Mouse (Mus musculus) embryo, embryonic 10 days (tissue): ENCODE results near the gene 1110051M20Rik.

Source experiments
- DNase-seq: peaks from one replicate; pipeline ENCODE4 v3.0.0-alpha.2; 2015; ENCODE audit warnings: low spot score

1110051M20Rik gene

DNA sequence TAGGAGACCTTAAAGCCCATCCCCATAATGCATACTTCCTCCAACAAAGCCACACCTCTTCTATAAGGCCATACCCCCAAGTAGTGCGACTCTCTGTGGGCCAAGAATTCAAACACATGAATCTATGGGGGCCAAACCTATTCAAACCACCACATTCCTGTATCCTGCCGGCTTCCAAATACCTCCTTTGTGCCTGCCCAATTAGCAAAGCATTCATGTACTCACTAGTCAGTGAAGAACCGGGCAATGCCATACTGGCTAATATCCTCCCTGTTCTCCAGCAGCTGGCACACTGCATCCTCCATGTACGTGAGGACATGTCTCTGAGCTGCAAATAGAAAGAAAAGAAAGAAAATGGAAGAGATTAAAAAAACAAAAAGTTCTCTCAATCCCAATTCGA lies 22.9 kb downstream of the 1110051M20Rik start:
- DNase-seq: no peak

DNA sequence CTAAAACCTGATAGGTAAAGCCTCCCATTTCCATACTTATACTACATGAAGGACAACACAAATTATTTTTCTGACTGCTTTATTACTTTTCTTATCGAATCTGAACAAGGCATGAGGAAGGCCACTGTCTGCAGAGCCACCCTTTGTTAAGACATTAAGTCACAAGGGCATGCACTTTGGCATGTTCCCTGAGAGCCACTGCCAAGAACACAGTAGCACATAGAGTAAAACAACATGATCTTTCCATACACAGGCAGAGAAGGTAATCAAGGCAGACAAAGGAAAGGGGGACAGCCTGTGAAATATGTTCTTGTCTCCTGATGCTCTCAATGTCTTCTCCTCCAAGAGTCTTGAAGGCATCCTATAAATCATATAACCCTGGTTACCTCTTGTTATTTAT lies 30.7 kb downstream of the 1110051M20Rik start:
- no peak for DNase-seq

DNA sequence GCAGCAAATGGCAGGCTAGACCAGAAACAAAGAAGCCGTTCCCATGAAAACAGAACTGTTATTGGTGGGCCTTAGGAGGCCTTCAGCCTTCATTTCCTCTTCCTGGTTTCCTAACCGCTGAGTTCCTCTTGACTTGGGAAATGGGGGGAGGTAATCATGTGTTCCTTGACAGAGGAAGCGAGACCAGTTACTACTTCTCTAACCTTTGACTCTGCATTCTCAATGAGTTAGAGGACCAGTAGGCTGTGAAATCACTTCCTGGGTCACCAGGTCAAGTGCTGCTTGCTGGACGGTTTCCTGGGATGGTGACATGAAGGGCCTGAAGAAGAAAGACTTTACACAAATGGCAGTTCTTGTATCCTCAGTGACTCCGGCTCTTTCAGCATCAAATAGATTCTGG lies 32.1 kb downstream of the 1110051M20Rik start:
- DNase-seq: peak; percentile 54

DNA sequence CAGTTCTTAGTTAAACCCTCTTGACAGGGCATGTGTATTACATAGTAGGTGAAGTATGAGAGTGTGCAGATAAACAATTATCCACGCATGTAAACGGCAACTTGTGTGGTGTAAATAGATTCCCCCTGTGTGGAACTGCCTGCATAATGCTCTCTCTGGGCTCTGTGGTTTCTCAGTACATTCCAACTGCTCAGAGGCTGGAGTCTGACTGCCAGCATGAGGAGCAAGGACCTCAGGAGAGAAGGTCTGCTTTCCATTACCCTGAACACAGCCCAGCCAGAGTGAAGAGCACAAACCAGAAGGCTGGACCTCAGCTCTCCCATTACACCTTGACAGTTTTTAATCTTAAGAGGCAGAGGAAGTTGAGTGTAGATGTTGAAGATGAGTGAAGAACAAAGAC lies 33.0 kb downstream of the 1110051M20Rik start:
- peak; percentile 32 for DNase-seq

DNA sequence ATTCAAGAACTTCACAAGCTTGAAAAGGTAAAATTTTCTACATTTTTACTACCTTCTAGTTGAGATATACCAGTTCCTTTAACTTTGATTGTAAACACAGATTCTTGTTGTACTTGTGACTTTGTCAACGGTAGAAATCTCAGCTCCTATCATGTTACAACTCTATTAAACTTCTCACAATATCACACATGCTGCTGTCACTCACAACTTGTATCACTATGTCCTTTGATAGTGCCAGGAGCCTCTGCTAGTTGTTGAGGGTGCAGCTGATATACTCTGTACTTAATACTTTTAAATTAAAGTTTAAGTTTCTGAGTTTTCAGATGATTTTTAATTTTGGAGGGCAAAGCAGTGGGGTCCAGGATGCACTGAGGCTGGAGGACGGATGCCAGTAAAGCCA lies 36.5 kb downstream of the 1110051M20Rik start:
- no peak for DNase-seq

DNA sequence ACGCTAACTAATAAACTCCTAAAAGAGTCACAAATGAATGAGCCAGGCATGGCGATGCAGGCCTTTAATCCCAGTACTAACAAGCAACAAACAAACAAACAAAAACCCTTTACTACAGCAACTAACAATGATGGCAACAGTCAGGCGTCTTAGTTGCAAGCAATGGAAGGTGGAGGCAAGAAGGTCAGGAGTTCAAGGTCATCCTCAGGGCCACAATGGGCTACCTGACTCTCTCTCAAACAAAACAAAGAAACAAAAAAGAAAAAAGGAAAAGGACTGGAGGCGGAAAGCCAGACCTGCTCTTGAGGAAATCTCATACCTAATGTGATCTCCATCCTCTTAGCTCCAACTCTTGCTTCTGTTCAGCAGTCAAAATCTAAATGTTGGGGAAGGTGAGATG lies 39.4 kb downstream of the 1110051M20Rik start:
- no peak for DNase-seq

DNA sequence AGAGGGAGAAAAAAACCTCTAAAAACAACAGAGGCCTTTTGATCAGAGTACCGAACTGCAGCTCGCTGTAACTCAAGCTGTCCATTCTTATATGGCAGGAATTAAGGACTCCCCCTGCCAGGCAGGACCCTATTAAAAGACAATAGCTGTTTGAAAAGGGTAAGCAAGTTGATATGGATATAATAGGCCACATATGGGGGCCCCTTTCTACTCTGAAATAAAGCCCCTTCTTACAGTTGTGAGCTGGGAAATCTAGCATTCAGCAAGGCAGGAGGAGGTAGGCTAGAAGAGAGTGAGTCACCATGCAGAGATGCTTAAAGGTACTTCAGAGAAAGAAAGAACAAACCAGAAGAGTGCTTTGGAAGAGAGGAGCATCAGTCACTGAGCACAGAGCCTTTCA lies 44.8 kb downstream of the 1110051M20Rik start:
- DNase-seq: no peak

DNA sequence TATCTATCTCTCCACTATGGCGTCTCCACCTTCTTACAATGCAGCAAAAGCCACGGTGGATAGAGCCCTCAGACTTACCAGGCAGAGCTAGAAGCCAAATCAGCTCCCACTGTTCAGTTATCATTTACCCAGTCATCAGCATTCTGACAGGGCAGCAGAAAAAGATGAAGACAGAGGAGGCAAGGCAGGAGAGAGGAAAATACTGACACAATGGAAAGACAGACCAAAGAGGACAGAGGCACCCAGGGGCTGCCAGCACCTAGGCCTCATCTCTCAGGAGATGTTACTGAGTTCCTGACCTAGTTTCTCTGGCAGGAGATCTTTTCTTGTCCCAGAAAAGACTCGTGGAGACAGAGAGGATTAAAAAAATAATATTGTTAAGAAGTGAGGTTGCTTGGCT lies 45.3 kb downstream of the 1110051M20Rik start:
- no peak for DNase-seq

DNA sequence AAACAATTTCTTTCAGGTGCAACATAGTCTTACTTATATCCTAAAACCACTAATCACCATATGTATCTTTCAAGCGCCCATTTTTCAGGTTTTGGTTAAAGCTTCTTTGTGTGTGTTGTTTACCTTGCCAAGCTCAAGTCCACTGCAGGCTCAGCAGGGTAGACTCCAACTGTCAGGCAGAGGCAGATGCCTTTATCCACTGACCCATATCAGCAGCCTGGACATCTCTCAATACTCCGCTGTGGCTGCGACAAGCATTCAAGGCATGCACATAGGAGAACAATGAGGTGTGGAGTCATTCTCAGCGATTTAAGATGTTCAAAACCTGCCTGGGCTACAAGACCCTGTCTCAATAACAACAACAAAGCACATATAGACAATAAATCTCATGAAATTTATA lies 50.4 kb downstream of the 1110051M20Rik start:
- peak; percentile 17 for DNase-seq

DNA sequence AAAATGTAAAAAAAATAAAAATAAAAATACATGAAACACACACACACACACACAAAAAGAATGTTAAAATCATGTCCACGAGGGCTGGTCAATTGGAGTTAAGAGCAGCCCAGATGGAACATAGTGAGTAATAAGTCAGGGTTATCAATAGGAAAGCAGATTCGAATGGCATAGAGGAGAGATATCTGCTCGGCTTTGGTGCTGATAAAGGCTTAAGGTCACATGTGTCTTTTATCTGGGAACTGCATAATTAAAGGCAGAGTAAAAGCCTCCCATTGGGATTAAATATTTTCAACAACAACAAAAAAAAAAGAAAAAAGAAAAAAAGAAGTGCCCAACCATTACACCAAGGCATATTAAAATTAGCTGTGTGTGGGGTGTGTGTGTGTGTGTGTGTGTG lies 55.8 kb downstream of the 1110051M20Rik start:
- DNase-seq: no peak

DNA sequence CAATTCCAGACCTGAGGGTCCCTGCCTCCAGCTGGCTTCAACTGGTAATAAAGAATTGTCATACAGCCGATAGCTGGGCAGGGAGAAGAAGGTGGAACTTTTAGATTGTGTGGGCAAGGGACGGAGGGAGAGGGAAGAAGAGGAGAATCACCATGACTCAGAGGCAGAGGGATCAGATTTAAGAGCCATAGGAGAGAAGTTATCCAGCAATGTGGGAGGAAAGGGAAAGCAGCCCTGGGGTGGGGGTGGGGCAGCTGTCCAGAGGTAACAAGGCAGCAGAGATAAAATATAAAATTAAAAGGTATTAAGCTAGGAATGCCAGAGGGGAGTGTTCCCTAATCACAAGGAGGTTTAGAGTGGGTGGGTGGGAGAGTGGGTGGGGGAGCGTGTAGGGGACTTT lies 56.2 kb downstream of the 1110051M20Rik start:
- no peak for DNase-seq

DNA sequence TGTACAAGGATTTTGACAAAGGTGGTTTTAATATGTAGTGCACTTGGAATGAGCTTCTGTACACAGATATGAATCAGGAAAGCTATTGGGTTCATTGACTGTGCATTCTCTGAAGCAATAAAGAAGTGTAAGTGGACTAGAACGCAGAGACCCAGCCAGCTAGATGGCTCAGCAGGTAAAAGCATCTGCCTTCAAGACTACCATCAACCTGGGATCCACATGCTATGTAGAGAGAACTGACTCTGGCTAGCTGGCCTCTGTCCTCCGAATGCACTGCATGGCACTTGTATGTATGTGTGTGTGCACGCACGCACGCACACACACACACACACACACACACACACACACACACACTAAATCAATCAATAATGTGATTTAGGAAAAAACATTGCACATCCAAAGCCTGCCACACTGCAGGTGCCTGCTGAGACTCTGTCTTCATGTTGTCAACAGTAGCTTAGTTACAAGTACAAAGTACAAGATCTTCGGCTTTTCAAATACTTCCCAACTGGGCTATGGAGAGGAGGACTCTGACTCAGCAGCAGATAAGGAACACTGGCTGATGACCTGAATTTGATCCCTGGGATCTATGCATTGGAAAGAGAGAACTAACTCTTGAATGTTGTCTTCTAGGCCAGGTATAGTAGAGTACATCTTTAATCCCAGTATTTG lies 57.1 kb downstream of the 1110051M20Rik start:
- DNase-seq: no peak

DNA sequence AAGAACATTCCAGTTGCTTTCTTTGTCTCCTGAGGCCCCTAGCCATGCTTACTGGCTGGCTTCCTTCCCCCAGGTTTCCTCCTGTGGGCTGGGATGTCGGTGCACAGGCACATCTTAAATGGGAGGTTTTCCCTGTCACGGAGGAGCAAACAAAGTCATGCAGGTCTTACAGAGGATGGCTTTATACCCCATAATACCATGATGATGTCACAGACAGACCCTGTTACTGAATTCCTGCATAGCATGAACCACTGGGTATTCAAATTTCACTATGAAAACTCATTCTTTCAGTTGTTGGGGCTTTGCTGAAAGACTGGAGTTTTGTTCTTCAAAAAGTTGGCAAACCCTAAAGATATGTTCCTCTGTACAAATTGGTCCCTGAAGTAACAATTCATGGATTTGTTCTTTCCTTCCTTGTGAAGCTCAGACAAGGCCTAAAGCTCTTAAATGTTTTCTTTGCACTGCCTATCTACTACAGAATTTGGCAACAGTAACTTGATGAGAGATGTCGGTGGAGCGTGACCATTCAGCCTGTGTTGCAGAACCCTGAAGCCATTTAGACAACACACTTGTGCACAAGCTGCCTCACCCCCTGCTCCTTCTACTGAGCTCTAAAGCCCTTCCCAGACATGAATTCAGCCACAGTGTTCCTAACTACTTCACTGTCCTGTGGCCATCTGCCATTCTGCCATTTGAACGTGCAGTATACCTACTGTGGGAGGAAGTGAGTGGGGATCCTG lies 57.8 kb downstream of the 1110051M20Rik start:
- DNase-seq: no peak

DNA sequence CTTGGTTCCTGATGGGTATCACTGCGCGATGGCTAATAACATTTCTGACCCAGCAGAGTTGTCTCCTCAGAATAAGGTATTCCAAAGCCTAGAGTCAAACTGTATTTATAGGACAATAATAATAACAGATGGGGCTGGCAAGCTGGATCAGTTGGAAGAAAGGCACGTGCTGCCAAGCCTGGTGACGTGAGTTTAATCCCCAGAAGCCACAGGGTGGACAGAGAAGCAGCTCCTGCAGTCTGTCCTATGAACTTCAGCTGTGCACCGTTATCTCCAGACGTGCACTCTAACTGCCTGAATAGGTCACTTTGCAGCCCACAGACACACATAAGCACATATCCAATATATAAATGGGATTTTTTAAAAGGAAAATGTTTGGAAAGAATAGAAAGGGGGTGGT lies 61.2 kb downstream of the 1110051M20Rik start:
- no peak for DNase-seq

DNA sequence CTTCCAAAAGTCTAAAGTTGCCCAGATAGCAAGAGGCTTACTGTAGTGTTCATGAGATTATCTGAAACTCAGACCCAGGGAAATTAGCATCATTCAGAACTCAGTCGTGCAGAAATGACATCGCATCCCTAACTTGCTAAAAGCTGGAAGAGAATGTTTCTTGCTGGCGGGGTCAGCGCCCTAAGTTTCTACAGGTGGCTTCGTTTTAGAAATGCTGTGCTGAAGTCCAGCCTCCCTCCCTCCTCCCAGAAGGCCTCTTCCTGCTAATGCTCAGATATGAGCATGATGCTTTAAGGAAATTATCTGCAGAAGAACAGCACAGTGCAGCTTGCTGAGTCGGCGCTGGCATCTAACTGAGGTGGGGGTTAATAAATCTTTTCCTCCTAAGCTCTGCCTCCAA lies 67.5 kb downstream of the 1110051M20Rik start:
- DNase-seq: peak; percentile 28

DNA sequence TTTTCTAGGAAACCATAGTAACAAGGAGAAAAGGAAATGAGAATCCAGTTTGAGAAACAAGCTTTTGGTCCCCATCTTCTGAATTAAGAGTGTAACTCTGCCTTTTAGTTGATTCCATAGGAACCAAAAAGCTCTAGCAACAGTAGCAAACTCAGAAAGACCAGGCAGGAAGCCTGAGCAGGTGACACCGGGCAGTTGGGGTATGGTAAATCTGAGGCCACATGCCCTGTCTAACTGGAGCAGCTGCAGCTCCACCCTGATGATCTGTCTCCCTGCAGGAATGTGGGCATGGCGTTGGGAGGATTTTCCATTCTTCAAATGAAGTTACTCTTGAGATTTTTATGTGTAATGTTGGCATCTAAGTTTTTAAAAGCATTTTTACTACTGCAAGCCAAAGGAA lies 74.2 kb downstream of the 1110051M20Rik start:
- no peak for DNase-seq

DNA sequence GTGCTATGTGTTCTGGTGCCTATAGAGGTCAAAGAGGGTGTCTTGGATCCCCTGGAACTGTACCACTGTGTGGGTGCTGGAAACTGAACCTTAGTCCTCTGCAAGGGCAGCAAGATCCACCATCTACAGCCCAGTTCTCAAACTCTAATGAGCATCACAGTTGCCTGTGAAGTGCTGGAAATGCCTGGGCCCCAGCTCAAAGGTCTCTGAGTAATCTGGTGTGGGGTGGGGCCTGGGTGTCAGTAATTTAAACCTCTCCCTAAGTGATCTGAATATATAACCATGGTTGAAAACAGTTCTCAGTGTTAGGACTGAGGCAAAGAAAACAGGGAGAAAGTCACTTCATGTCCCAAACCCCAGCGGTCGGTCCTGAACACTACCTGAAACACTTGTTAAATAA lies 81.2 kb downstream of the 1110051M20Rik start:
- DNase-seq: no peak

DNA sequence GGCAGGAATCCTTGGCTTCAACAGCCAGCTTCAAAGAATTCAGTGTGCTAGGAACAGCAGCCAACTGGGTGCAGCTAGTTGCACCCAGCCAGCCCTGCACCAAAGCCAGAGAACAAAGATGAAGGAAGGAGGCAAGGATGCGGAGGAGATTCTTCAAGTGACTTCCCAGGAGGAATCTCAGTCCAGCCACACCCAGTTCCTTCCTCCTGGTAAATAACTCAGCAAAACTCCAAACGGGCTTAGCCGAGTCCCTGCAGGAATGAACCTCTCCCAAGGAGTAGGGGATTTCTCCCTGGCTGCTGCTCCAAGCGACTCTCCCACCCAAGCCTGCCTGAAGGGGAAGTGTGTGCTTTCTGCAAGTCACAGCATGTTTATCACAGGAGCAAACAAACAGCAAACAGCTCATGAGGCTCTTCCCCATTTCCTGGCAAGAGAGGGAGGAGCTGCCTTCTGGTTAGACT lies 83.4 kb downstream of the 1110051M20Rik start:
- DNase-seq: no peak

DNA sequence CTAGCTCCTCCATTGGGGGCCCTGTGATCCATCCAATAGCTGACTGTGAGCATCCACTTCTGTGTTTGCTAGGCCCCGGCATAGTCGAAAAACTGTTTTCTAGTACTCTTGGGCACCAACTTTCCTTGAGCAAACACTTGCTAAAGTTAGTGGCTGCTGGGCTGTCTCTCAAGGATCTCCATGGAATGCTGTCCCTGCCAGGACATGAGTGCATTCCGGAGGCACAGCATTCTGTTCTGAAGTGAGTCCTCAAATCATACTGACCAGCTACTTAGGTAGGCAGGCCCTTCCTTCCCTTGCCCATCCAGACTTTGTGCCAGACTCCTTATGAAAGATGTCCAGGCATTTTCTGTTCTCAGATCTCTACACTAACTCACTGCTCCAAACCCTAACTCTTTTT lies 88.7 kb downstream of the 1110051M20Rik start:
- DNase-seq: no peak

DNA sequence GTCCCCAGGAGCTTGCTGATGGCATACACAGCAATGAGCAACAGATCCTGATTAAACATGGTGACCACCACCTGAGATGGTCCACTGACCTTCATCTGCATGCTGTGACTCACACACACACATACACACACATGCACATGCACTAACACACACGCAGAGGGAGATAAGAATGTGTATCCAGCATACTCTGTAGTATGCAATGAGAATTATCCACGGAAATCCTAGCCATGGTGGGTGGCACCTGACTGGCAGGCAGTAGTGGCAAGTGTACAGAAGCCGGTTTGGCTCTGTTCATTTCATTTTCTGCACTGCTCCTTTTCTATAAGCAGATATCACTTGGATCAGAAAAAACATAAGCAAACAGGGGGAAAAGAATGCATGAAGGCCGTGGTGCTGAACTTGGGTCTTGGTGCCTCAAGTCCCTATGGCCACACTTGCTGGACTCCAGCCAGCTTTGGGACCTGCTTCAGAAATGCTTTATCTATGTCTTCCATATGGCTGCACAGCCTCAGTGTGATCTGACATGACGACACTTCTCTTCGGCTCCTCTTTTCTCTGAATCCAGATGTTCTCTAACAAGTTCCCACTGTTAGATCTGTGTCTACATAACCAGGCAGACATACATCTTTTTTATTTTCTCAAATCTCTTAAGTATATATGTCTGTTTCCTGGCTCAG lies 89.6 kb downstream of the 1110051M20Rik start:
- no peak for DNase-seq

DNA sequence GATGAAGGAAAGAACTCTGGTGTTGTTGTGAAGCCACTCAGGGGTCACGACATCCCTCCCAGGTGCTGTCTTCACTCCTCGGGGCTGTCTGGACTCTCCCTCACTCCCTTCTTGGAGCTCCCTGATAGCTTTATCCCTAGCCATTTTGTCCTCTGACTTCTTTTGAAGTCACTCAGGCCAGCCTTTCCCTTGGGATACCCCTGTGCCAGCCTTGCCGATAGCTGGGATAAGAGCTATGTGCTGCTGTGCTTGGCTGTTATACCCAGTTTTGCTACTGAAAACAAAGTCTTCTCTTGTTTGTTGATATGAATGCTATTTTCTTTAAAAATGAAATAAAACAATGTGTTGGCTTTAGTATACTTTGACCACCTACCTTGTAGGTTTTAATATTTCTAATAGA lies 90.7 kb downstream of the 1110051M20Rik start:
- no peak for DNase-seq

DNA sequence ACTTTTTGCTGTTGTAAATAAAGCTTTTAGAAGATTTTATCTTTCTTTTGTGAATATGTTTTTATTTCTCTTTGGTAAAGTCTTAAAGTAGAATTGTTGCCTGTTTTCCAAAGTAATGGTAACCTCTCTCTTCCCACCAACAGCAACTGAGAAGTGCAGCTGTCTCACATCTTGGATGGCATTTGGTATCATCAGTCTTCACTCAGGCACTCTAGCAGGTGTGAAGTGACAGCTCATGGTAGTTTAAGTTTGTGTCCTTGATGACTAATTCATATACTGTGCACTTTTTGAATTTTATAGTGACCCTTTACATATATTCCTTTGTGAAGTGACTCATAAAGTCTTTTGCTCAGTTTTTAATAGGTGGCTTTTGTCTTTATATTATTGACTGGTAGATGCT lies 92.7 kb downstream of the 1110051M20Rik start:
- DNase-seq: no peak

DNA sequence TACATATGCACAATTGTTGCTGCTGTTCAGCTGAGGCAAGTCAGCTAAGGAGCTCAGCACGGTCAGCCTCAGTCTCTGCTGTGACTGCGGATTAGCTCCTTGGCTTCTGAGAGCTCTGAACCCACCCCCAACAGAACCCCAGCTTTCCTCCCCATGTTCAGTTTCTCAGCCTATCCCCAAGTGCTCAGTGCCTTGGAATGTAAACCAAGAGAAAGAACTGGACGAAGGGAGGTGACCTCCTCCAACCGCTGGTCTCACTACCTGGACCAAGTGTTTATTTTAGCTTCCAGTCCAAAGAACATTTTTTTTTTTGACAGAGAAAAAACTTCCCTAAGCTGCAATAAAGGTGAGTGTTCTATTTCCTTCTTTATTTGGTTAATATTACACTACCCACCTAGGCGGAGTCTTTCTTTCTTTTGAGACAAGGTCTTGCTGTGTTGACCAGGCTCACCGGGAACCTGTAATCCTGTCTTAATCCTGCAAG lies 94.5 kb downstream of the 1110051M20Rik start:
- no peak for DNase-seq
